Mouse (Mus musculus) heart, embryonic 16.5 days (tissue): Measurements from ENCODE around the gene Bsg. TPM values are rescaled to one million over a fixed set of nuclear protein-coding genes. Genes with fewer than 3 reads are reported as not detected.

Source experiments
- ATAC-seq: fragments of 200-750 bp; cut with Nextera tagmentation; replicated peaks from 2 replicates; pipeline ENCODE4 v1.8.0; 2017; ENCODE audit warnings: moderate number of reproducible peaks; ENCODE audit not compliant: insufficient read depth, low FRiP score; ENCODE audit errors: extremely low read depth
- H3K27ac ChIP-seq: fragments of 300-500 bp; sonication (generic); 2 replicates; pipeline ENCODE4 v1.5.1; 2014; ENCODE audit warnings: mild to moderate bottlenecking, low read length, control low read depth, moderate library complexity
- H3K27me3 ChIP-seq: fragments of 300-500 bp; sonication (generic); 2 replicates; pipeline ENCODE4 v1.6.1; 2014; ENCODE audit warnings: low read length, mixed read lengths; ENCODE audit not compliant: control insufficient read depth, insufficient read depth
- H3K36me3 ChIP-seq: fragments of 300-500 bp; sonication (generic); 2 replicates; pipeline ENCODE4 v1.6.1; 2014; ENCODE audit not compliant: control insufficient read depth, insufficient read depth
- H3K4me1 ChIP-seq: fragments of 300-500 bp; sonication (generic); 2 replicates; pipeline ENCODE4 v1.6.1; 2014; ENCODE audit warnings: low read length, mixed read lengths; ENCODE audit not compliant: control insufficient read depth, insufficient read depth
- H3K4me2 ChIP-seq: fragments of 300-500 bp; sonication (generic); 2 replicates; pipeline ENCODE4 v1.6.1; 2014; ENCODE audit warnings: low read depth, mild to moderate bottlenecking, control low read depth, low read length
- H3K4me3 ChIP-seq: fragments of 300-500 bp; sonication (generic); 2 replicates; pipeline ENCODE4 v1.5.1; 2014; ENCODE audit warnings: mild to moderate bottlenecking, control low read depth, low read length
- H3K9ac ChIP-seq: fragments of 300-500 bp; sonication (generic); 2 replicates; pipeline ENCODE4 v1.6.1; 2014; ENCODE audit warnings: low read length, control low read depth
- H3K9me3 ChIP-seq: fragments of 300-500 bp; sonication (generic); replicated peaks from 2 replicates; pipeline ENCODE4 v1.6.1; 2016; ENCODE audit warnings: low read length; ENCODE audit not compliant: control insufficient read depth
- WGBS: fragments of 180-500 bp; shearing (Covaris S2); extraction: QIAGEN DNeasy Blood & Tissue Kit; methylation state at CpG from one replicate; pipeline ENCODE4 v1.1.7; 2014; 5-methylcytosine and 5-hydroxymethylcytosine counted together
- polyA plus RNA-seq: library from polyadenylated mRNA; unstranded; fragments of >200 nt; fragmentation: Nextera tagmentation; extraction: Ambion mirVana; gene quantifications from 2 replicates; pipeline ENCODE4 v1.2.1, GENCODE M21; 2015

Bsg gene
- 1,046 and 1,072 TPM in 2 replicates for polyA plus RNA-seq

- WGBS = under 1% methylated on average over 63 of the region's 65 CpGs
- Histone ChIP-seq H3K36me3 (peaks cover 3% of the 10 kb centered on the region), H3K4me1 (peaks cover 55% of the 10 kb centered on the region), H3K9me3 (no peaks in the 10 kb centered on the region), H3K27ac (peak within 1 kb of the TSS; percentile 91), H3K27me3 (no peaks in the 10 kb centered on the region), H3K9ac (peak within 1 kb of the TSS; percentile 98), H3K4me2 (peak within 1 kb of the TSS; percentile 97), H3K4me3 (peak within 1 kb of the TSS; percentile 92)
- ATAC-seq = peak; percentile 94
Measured at GRCm38 (mm10) chr10:79704065-79704969, at the start of gene Bsg. Gene Bsg (plus strand): TSS chr10:79704491.

GRCm38 (mm10) chr10:79654946-79655395 lies 49.3 kb upstream of the Bsg start:
- Histone ChIP-seq H3K9ac (no peak overlapping the region), H3K9me3 (no peaks in the 10 kb centered on the region), H3K4me1 (no peaks in the 10 kb centered on the region), H3K36me3 (no peaks in the 10 kb centered on the region), H3K27me3 (peaks cover 13% of the 10 kb centered on the region), H3K4me3 (no peak overlapping the region), H3K4me2 (no peak overlapping the region), H3K27ac (no peak overlapping the region)
- WGBS = 40% methylated on average over 1 of the region's 1 CpGs
- no peak for ATAC-seq

- WGBS = 20% methylated on average over 4 of the region's 4 CpGs
- H3K27me3 ChIP-seq = peaks cover 6% of the 10 kb centered on the region
- H3K9me3 ChIP-seq = 0 out of 2 replicates have a peak, but pooled peaks cover 2% of the 10 kb centered on the region
- no peak overlapping the region for H3K9ac ChIP-seq
- no peak overlapping the region for H3K27ac ChIP-seq
- H3K4me2 ChIP-seq = no peak overlapping the region
- no peaks in the 10 kb centered on the region for H3K4me1 ChIP-seq
- no peaks in the 10 kb centered on the region for H3K36me3 ChIP-seq
- ATAC-seq = no peak
- no peak overlapping the region for H3K4me3 ChIP-seq
Measured at GRCm38 (mm10) chr10:79658829-79659228, 45.5 kb upstream of the Bsg start.

GRCm38 (mm10) chr10:79660298-79660697 lies 44.0 kb upstream of the Bsg start:
- Histone ChIP-seq H3K9me3 (0 out of 2 replicates have a peak, but pooled peaks cover 2% of the 10 kb centered on the region), H3K4me3 (no peak overlapping the region), H3K27ac (no peak overlapping the region), H3K36me3 (no peaks in the 10 kb centered on the region), H3K9ac (no peak overlapping the region), H3K4me1 (no peaks in the 10 kb centered on the region), H3K4me2 (no peak overlapping the region), H3K27me3 (peaks cover 7% of the 10 kb centered on the region)
- no peak for ATAC-seq
- WGBS = 84% methylated on average over 2 of the region's 2 CpGs

- H3K36me3 ChIP-seq = no peaks in the 10 kb centered on the region
- no peak overlapping the region for H3K4me3 ChIP-seq
- no peak overlapping the region for H3K4me2 ChIP-seq
- no peak overlapping the region for H3K27ac ChIP-seq
- WGBS = 40% methylated on average over 3 of the region's 3 CpGs
- H3K27me3 ChIP-seq = 0 out of 2 replicates have a peak, but pooled peaks cover 3% of the 10 kb centered on the region
- no peak; the same call in 1 of the 2 replicates for ATAC-seq
- 0 out of 2 replicates have a peak, but pooled peaks cover 2% of the 10 kb centered on the region for H3K9me3 ChIP-seq
- no peaks in the 10 kb centered on the region for H3K4me1 ChIP-seq
- no peak overlapping the region for H3K9ac ChIP-seq
Measured at GRCm38 (mm10) chr10:79661861-79662260, 42.4 kb upstream of the Bsg start.

- H3K27ac ChIP-seq = no peak within 1 kb of the TSS
- no peak within 1 kb of the TSS for H3K4me3 ChIP-seq
- 13% methylated on average over 13 of the region's 13 CpGs for WGBS
- 0 out of 2 replicates have a peak, but pooled peaks cover 3% of the 10 kb centered on the region for H3K4me1 ChIP-seq
- ATAC-seq = no peak
- H3K36me3 ChIP-seq = no peaks in the 10 kb centered on the region
- H3K27me3 ChIP-seq = 0 out of 2 replicates have a peak, but pooled peaks cover 3% of the 10 kb centered on the region
- H3K9ac ChIP-seq = no peak within 1 kb of the TSS
- 0 out of 2 replicates have a peak, but pooled peaks cover 2% of the 10 kb centered on the region for H3K9me3 ChIP-seq
- no peak within 1 kb of the TSS for H3K4me2 ChIP-seq
Measured at GRCm38 (mm10) chr10:79664131-79664665, 40.1 kb upstream of the Bsg start, which contains the start of gene Madcam1. Gene Madcam1 (plus strand): TSS chr10:79664559.

GRCm38 (mm10) chr10:79665051-79665450 lies 39.2 kb upstream of the Bsg start:
- no peak overlapping the region for H3K9ac ChIP-seq
- peaks cover 5% of the 10 kb centered on the region for H3K4me1 ChIP-seq
- H3K27me3 ChIP-seq = 0 out of 2 replicates have a peak, but pooled peaks cover 3% of the 10 kb centered on the region
- no peaks in the 10 kb centered on the region for H3K36me3 ChIP-seq
- no peak for ATAC-seq
- no peak overlapping the region for H3K4me2 ChIP-seq
- 83% methylated on average over 8 of the region's 8 CpGs for WGBS
- 0 out of 2 replicates have a peak, but pooled peaks cover 2% of the 10 kb centered on the region for H3K9me3 ChIP-seq
- no peak overlapping the region for H3K27ac ChIP-seq
- H3K4me3 ChIP-seq = no peak overlapping the region

- Histone ChIP-seq H3K4me1 (peaks cover 14% of the 10 kb centered on the region), H3K9ac (no peak overlapping the region), H3K27ac (no peak overlapping the region), H3K9me3 (no peaks in the 10 kb centered on the region), H3K4me2 (no peak overlapping the region), H3K4me3 (no peak overlapping the region), H3K36me3 (no peaks in the 10 kb centered on the region), H3K27me3 (0 out of 2 replicates have a peak, but pooled peaks cover 3% of the 10 kb centered on the region)
- WGBS = 67% methylated on average over 9 of the region's 9 CpGs
- ATAC-seq = no peak
Measured at GRCm38 (mm10) chr10:79666493-79666892, 37.8 kb upstream of the Bsg start.
